Mouse (Mus musculus) adrenal gland, adult 18-20 months (tissue): ENCODE results near the gene Th. TPM values are rescaled to one million over a fixed set of nuclear protein-coding genes. Genes with fewer than 3 reads are reported as not detected.
A peak's percentile ranks its signal among the peaks of the same experiment; 100 is the strongest.

Experiments used
- DNase-seq, 2 experiments: peaks; one replicate each; pipeline ENCODE4 v3.0.0; 2021 to 2022; ENCODE audit warnings: low spot score in 2 of 2
- long read RNA-seq, 2 experiments: library from polyadenylated mRNA; stranded (forward); transcript quantifications; one replicate each; pipeline ENCODE4 v2.0.0; 2021
- total RNA-seq, 2 experiments: library from RNA; stranded (reverse); gene quantifications; 1 replicate in 1 of 2; 2 replicates in 1 of 2; pipeline ENCODE4 v1.2.3; 2021

Th gene
- total RNA-seq, result 100 to 1,000 TPM; 547 to 572 TPM
- long read RNA-seq, experiment 1, transcript Th-201 (13 exons, 1,829 nt), result major isoform, 858 of 1,135 reads
- long read RNA-seq, experiment 1, partial matches to known transcripts, result 30 of 1,135 reads
- long read RNA-seq, experiment 1, other reads (novel, unspliced or antisense), result 247 of 1,135 reads
- long read RNA-seq, experiment 2, transcript Th-201 (13 exons, 1,829 nt), result major isoform, 1,838 of 2,153 reads
- long read RNA-seq, experiment 2, partial matches to known transcripts, result 121 of 2,153 reads
- long read RNA-seq, experiment 2, other reads (novel, unspliced or antisense), result 194 of 2,153 reads

DNA sequence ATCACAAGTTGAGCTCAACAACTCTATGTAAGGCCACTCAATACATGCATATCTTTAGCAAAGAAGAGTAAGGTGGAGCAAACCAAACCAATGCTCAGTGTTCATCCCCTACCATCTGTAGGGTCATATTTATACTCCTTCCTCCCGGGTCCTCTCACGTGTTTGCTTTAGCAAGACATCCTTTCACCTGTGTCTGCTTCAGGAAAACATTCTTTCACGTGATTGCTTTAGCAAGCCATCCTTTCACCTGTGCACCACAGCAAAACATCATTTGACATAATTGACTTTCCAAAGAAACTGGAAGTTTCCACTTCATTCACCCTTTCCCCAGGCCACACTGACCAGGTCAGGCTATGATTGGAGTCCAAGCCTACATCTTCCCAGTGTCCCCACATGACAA is at the start of gene Th:
Gene Th, minus strand, starts transcription at position 101 of the 400 bp plus-strand sequence.
- no peak for DNase-seq

DNA sequence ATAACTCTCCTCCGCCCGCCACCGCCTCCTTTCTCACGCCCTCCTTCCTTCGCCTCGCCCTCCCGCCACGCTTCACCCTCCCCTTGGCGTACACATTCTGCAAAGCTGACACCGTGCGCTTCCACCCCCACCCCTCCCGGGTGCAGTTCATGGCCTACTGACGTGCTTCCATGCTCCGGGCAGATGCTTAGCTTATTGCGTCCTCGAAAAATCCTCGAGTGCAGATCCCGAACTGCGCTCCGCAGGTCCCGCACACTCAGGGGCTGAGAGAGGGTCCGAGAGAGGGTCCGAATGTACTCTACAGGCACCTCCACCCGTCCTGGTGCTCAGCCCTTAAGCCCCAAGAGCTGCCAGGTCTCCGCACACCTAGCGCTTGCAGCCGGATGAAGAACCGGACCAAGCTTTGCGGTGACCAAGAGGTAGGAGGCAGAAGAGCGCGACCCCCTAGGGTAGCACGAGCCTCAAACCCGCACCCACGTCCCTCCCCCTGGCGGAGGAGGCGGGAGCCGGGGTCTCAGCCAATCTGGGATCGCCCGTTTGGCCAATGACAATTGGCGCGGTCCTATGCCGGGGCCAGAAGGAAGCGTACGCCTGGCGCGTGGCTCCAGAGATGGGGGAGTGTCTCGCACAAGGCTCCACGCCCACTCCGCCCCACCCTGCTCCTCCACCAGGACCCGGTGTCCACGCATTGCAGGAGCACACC is 38.0 kb upstream of the Th start, which contains the start of gene Ascl2:
Gene Ascl2, minus strand, starts transcription at position 456 of the 703 bp plus-strand sequence.
- DNase-seq, result peak; percentile 12 to 25

DNA sequence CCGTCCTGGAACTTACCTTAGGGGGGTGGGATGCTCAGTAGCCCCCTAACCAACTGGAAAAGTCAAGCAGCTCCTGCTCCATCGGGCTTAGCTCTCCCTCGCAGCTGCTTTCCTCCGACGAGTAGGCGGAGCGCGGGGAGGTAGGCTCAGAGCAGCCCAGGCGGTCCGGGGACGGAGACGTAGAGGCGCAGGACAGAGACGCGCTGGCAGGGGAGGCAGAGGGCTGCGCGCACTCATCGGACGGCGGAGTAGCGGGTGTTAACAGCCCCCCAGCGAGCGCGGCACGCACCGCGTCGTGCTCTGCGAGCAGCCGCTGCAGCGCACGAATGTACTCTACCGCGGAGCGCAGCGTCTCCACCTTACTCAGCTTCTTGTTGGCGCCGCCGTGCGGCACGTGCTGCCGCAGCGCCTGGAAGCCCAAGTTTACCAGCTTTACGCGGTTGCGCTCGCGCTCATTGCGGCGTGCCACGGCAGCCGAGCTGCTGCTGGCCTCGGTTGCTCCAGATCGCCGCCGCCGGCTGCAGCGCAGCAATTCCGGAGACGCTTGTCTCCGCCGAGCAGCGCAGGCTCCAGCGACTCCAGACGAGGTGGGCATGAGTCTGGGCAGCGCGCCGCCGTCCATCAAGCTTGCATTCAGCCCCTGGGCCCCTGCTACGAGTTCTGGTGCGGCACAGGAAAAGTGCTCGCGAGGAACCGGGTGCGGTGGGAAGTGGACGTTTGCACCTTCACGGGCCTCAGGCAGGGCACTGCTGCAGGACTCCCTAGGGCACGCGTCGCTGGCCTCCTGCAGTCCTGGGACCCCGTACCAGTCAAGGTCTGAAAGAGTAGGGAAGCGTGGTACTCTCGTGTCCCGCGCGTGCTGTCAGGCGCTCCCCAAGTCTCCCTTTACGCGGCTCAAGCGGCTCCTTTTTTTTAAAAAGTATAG is 37.2 kb upstream of the Th start:
- DNase-seq, result peak; percentile 38 to 56

DNA sequence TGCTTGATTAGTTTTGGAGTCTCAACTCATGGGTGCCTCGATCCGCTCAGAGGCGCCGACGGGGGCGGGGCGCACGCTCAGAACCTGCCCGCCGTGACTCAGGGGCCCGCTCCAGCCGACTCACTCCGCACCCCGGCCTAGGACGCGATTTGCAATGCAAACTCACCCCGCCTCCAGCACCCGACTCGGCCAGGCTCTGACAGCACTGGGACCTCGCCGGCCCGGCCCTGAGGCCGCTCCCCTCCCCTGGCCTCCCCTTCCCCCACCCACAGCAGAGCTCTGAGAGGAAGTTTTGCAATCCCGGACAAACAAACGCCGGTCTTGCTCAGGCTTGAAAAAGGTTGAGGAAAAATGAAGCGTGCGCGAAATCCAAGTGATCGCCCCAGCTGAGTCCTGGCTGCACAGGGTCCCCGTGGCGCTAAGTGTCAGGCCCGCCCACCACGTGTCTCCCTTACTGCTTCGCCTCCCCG is 36.5 kb upstream of the Th start:
- DNase-seq, result peak; percentile 46 to 59

DNA sequence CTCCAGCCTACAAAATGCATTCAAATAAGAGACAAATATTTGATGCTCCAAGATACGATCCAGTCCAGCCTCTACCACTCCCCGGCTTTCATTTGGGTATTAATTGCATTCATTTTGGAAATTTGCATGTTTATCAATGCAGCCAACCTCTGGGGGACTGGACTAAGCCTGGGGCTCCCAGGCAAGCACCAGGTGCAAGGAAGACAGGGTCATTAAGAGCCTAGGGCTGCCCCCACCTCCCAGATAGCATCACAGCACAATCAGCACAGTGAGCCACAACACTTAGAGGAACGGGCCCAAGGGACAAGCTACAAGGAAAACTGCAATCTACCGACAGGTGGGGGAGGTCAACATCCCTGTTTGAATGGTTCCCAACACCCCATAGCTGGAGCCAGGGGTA is 28.8 kb upstream of the Th start:
- DNase-seq, result no peak

DNA sequence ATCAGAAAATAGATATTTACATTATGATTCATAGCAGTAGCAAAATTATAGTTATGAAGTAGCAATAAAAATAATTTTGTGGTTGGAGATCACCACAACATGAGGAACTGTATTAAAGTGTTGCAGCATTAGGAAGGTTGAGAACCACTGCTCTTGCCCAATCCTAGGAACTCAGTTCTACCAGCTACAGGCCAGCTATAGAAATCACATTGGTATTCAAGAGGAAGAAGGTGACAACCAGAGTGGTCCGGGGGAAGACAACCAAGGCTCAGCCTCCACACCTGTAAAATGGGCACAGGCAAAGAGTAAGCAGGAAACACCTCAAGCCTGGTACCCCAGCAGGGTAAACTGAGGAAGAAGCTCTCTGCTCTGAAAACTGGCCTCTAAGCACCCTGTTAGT is 27.9 kb upstream of the Th start:
- DNase-seq, result no peak

DNA sequence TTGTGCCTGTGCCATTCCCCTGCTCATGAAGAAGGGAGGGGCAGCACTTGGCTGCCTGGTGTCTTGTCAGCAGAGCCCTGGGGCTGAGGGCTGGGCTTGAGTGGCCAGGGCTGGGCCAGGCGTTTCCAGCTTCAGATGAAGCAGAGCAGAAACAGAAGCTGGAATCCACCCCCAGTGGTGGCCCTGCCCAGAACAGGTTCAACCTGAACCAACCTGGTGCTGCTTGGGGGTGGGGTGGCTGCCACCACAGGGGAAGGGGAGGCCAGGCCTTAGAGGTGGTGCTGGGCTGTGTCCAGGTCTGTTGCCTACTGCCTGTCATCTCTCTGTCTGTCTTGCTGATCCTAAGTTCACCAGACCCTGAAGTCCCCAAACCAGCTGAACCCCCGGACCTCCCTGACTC is 25.1 kb upstream of the Th start:
- DNase-seq, result no peak

DNA sequence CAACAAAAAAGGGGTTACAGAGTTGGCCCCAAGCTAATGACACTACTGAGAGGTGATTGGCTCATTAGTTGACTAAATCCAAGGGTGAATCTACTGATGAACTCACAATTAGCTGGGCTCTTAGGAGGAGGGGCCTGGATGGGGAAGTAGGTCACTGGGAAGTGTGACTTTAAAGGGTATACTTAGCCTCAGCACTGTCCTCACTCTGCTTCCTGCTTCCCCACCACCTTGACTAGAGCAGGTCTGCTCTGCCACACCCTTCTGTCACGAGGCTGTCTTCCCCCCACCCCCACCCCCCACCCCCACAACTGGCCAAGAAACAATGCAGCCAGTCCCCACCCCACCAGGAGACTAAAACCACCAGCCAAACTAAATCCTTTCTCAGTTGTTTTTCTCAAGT is 18.6 kb upstream of the Th start:
- DNase-seq, result no peak

DNA sequence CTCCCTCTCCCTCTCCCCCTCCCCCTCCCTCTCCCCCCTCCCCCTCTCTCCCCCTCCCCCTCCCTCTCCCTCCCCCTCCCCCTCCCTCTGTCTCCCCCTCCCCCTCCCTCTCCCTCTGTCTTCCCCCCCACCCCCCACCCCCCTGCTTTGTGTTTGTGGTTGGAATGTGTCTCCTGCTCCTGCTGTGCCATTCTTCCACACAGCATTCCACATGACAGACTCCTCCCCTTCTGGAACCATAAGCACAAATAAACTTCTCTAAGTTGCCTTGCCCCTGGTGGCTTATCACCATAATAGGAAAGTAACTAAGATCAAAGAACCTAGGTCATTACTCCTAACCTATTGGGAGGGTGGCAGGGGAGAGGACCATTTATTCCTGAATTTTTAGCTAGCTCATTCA is 6.7 kb upstream of the Th start:
- DNase-seq, result no peak

DNA sequence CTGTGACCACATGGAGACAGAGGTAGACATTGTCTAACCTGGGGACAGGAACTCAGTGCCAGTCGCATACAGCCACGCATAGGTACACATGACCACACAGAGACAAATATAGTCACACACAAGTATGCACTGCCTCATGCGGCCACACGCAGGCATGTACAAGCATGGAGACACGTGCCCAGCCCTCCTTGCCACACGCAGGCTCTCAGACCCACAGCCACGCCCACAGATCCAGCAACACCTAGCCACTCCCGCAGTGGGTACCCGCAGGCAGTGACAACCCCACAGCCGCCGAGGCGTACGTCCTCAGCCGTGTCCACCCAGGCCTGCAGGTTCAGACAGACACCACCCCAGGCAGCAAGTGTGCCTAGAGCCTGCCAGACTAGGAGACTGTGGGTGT is 4.8 kb upstream of the Th start:
- no peak for DNase-seq

DNA sequence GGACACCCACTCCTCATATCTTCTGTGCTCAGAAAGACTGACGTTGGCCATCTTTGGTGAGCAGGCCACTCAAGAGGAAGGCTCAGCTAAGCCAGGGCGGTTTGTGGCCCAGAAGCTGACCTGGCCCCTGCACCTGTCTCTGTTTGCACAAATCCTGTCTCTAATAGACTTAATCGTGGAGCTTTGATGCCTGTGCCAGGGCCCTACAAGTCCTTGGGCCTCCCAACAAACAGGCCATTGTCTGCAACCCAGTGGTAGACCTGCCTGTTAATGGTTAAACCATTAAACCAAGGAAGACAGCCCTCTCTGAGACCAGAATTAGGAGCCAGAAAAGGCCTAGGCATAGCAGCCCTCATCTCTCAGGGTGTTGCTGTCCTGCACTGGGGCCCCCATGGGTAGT is 1.5 kb upstream of the Th start:
- no peak for DNase-seq

DNA sequence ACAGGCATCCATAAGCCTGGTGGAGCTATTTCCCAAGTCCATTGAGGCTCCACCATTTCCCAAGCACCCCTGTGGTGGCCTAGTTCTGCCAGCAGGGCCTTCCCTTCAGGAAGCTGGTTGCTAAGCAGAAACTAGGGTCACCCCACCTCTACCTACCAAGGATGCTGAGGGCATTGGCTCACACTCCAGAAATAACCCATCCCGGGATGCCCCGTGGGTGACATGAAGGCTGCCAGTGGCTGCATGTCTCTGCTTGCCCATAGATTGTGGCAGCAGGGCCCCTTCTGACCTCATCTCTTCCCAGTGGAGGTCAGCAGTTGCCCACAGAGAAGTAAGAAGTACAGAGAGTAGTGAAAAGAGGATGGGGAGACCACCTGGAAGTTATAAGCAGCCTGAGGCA is 1.4 kb downstream of the Th start:
- DNase-seq, result no peak

DNA sequence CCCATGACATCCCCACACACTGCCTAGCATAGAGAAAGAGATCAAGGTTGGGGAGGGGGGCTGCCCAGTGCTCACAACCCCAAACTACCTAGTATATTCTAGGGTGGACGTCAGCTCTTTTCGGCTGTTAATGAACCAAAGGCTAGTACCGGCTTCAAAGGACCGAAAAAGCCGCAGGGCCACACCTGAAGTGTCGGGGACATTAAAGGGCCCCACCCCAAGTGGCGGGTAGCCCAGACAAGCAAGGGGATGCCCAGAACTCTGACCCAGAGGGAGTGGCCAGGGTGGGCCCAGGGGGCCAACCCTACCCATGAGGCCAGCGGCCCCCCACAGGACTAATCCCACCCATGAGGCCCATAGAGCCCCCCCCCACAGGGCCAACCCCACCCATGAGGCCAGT is 3.6 kb downstream of the Th start:
- DNase-seq, result no peak

DNA sequence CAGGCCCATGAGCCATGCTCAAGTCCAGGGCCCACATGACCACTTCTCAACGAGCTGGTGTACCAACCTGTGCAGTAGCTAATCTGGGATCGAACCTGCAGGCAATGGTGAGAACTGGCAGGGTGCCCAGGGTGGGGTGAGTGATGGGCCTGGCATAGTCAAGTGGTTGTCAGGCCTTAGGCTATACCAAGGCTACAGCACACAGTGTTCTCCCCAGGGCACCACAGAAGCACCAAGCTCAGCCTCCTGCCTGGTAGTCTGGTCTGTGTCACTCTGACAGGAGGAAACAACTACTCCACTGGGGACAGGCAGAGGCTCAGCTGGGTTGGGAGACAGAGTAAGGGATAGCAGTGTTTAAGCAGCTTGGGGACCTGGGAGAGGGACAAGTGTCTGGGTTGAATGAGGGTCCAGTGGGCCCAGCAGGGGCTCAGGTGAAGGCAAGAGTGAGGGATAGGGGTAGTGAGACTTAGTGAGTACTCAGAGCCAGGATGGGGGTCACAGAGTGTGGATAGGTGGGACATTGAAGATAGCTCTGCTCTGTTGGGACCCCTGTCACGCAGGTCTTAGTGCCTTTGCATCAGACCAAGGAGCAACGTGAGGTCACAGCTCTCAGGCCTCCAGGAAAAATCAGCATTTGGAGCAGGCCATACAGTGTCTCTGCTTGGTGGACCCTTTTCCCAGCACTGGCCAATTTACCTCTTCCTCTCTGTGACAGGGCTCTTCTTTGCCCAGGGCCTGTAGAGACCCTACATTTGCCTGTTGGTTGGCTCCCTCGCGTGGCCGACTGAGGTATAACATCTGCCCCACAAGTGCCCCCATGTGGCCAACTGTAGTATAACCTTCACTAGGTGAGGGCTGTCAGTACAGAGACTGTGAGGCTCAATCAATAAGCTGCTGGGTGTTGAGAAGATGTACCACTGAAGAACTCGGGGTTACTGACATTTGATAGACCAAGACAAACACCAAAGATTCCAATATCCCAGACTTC is 12.0 kb downstream of the Th start:
- peak; percentile 85 to 87 for DNase-seq

DNA sequence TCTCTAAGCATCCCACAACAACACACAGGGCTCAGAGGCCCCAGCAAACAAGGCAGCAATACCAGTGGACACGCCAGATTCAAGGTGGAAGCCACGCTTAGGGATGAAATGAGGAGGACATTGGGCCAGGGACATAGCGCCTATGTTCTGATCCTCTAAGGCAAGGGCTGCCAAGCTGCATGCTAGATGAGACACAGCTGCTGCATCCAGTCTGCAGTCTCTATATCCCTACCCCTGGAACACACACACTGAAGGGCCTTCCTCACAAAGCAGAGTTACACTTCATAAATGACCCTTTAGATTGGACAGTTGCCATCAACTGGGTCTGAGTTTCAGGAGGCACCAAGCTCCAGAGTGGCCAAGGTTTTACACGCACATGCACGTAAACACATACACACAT is 13.3 kb downstream of the Th start:
- DNase-seq, result no peak

DNA sequence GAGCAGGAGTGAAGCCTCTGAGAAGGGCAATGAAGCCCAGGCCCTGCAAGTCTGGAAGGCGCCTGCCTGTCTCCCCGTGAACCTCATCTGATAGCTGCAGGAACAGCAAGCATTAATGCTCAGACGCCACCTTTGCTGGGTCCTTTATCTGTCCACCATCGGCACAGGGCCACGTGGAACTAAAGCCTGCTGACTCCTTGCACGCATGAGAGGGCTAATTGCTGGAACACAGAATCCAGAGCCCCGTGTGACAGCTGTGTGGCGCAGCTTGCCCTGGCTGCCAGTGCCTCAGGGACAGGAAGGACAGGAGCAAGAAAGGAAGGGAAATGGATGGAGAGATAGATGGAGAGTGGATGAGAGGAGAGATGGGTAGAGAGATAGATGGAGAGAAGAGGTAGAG is 14.8 kb downstream of the Th start:
- DNase-seq, result no peak

DNA sequence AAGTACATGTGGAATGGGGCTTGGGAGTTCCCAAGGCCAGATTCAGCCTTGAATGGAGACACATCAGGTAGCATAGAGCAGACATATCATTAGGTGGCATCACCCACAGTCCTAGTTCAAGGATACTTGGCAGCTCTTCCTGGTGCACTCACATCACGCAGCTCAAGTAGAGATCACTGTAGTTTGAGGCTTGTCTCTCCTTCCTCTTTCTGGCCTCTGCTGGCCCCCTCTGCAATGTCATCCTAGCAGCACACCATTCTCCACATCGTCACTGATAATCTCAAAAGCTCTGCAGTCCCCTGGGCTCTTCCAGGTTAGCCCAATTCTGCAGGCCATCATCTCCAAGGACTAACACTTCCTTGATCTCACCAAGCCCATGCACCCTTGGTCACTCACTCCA is 19.2 kb downstream of the Th start:
- DNase-seq, result no peak

DNA sequence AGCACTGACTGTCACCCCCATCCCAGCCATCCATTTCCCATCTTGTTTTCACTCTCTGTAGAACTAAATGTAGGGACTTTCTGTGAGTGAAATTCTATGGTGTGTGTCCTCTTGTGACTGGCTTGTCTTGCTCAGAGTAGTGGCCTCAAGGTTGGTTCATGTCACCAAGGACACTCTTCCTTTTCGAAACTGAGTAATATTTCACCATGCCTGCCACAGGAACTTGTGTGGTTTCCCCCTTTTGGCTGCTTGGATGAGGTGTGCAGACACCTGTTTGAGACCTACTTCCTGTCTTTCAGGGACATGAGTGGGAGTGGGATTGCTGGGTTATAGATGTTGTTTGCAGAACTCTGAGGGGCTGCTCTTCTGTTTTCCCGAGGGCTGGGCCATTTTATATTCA is 20.8 kb downstream of the Th start:
- DNase-seq, result no peak

DNA sequence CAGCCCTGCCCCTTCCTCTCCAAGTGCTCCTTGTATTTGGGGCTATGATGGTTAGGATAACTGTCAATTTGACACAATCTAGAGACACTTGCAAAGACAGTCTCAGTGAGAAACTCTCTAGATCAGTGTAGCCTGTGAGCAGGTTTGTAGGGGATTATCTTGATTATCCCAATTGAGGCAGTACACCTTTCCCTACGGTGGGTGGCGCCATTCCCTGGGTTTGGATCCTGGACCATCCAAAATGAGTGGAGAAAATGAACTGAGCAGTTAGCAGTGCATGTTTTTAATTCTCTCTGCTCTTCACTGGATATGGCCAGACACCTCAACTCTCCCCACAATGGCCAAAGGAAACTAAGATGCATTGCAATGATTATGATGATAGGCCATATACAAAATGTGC is 21.3 kb downstream of the Th start:
- DNase-seq, result no peak

DNA sequence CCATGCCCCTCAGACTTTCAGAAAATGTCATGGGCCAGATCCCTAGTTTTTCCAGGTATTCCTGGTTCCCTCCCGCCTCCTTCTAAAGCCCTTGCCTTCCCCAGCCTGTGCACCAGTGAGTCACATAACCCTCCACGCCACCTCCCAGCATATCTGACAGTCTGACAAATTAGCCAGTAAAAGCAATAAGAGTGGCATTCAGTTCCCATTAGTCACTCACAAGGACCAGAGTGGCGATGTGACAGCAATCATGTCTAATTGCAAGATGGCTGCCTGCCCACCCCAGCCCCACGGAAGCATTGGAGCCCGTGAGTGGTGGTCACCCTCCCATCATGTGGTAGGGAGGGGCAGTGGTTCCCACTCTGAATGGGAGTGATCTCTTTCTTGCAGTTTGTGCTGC is 25.3 kb downstream of the Th start:
- no peak for DNase-seq
